Mouse (Mus musculus) limb, embryonic 12.5 days (tissue): ENCODE results near the gene 4930453N24Rik. TPM values are rescaled to one million over a fixed set of nuclear protein-coding genes. Genes with fewer than 3 reads are reported as not detected.
A peak's percentile ranks its signal among the peaks of the same experiment; 100 is the strongest.

Source experiments
- ATAC-seq: fragments of 200-750 bp; cut with Nextera tagmentation; 2 replicates; pipeline ENCODE4 v1.8.0; 2017; ENCODE audit warnings: low read depth, moderate TSS enrichment; ENCODE audit not compliant: insufficient number of reproducible peaks, insufficient read depth, low FRiP score, low TSS enrichment
- H3K27ac ChIP-seq: fragments of 300-500 bp; sonication (generic); 2 replicates; pipeline ENCODE4 v1.5.1; 2016; ENCODE audit warnings: mild to moderate bottlenecking, moderate library complexity
- H3K27me3 ChIP-seq: fragments of 300-500 bp; sonication (generic); 2 replicates; pipeline ENCODE4 v1.6.1; 2016; ENCODE audit warnings: mild to moderate bottlenecking, moderate library complexity
- H3K36me3 ChIP-seq: fragments of 300-500 bp; sonication (generic); 2 replicates; pipeline ENCODE4 v1.6.1; 2016; ENCODE audit warnings: mild to moderate bottlenecking, moderate library complexity
- H3K4me1 ChIP-seq: fragments of 300-500 bp; sonication (generic); replicated peaks from 2 replicates; pipeline ENCODE4 v1.6.1; 2016
- H3K4me2 ChIP-seq: fragments of 300-500 bp; sonication (generic); 2 replicates; pipeline ENCODE4 v1.6.1; 2016; ENCODE audit warnings: mild to moderate bottlenecking, moderate library complexity
- H3K4me3 ChIP-seq: fragments of 300-500 bp; sonication (generic); replicated peaks from 2 replicates; pipeline ENCODE4 v1.5.1; 2016; ENCODE audit warnings: mild to moderate bottlenecking
- H3K9ac ChIP-seq: fragments of 300-500 bp; sonication (generic); replicated peaks from 2 replicates; pipeline ENCODE4 v1.6.1; 2016; ENCODE audit warnings: mild to moderate bottlenecking, moderate library complexity
- H3K9me3 ChIP-seq: fragments of 300-500 bp; sonication (generic); 2 replicates; pipeline ENCODE4 v1.6.1; 2016; ENCODE audit warnings: mild to moderate bottlenecking, moderate library complexity
- WGBS: fragments of 180-500 bp; shearing (Covaris S2); methylation state at CpG from one replicate; pipeline ENCODE4 v1.1.7; 2016; 5-methylcytosine and 5-hydroxymethylcytosine counted together
- polyA plus RNA-seq: library from polyadenylated mRNA; unstranded; fragments of >200 nt; fragmentation: Nextera tagmentation; extraction: Ambion mirVana; gene quantifications from 2 replicates; pipeline ENCODE4 v1.2.1, GENCODE M21; 2016

Gene 4930453N24Rik
- polyA plus RNA-seq, 1 experiment from 2014 or later = 30.1 TPM

DNA sequence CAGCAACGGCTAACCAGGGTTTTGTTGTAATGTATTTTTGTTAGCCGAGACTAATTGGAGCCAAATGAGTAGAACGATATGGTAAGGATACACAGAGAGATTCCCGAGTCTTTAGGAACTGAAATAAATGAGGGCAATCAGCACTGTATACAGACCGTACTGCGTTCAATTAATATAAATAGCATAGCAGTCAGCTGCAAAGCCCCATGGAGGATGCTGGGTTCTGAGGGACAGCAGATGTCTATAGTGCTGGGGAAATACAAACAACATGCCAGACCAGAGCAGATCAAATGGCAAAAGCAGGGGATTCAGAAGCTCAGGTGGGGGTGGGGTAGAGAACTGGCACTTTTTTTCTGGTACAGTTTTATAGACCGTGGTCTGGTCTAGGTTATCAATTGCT is 51.9 kb downstream of the 4930453N24Rik start:
- Histone ChIP-seq H3K27me3 (peaks cover 19% of the 10 kb centered on the region; the same call in 1 of the 2 replicates), H3K9me3 (no peaks in the 10 kb centered on the region), H3K4me2 (peak overlapping the region; percentile 10; the same call in 1 of the 2 replicates), H3K36me3 (no peaks in the 10 kb centered on the region), H3K9ac (no peak overlapping the region), H3K4me3 (no peak overlapping the region), H3K27ac (no peak overlapping the region), H3K4me1 (peaks cover 27% of the 10 kb centered on the region)
- 15% methylated on average over 7 of the region's 7 CpGs for WGBS
- 0 out of 2 replicates have a peak, but pooled peaks have one; percentile 22 for ATAC-seq

DNA sequence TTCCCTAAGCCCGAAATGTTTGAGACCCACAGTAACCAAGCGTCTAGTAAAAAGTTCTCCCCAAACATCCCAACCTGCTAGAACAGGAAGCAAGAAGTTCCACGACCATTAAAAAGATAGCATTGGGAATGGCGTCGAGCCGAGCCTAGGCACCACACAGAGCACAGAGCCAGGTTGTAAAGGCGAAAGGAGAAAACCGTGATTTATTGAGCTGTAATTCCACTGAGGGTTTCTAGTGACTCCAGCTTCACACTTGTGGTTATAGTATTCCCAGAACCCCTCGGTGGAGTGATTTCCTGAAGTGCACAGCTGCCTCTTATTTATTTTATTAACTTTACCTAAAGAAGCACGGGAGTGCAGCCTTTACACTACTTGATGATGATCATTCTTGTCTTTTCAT is 53.1 kb downstream of the 4930453N24Rik start:
- Histone ChIP-seq H3K36me3 (no peaks in the 10 kb centered on the region), H3K27me3 (peaks cover 22% of the 10 kb centered on the region; the same call in 1 of the 2 replicates), H3K4me2 (peak overlapping the region; percentile 10; the same call in 1 of the 2 replicates), H3K9me3 (no peaks in the 10 kb centered on the region), H3K9ac (no peak overlapping the region), H3K4me3 (no peak overlapping the region), H3K27ac (no peak overlapping the region), H3K4me1 (peaks cover 27% of the 10 kb centered on the region)
- ATAC-seq = peak; percentile 75
- 8% methylated on average over 10 of the region's 10 CpGs for WGBS

DNA sequence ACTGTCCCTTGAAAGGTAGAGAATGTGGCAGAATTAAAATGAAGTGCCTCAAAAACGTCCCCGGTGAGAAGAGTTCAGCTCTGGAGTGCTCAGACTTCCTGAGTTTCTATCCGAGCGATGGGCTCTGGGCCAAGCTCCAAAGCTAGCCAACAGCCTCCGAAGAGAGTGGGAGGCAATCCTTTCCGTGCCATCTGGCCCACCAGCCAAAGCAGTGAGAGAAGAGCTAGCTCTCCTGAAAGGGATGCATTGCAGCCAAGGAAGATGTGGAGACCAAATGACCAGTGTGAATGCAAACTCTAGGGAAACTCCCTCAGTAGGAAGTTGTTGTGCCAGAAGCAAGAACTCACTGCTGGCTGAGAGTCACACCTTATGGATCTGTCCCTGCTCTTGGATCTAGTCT is 59.1 kb downstream of the 4930453N24Rik start:
- Histone ChIP-seq H3K4me1 (peaks cover 3% of the 10 kb centered on the region), H3K4me2 (no peak overlapping the region), H3K36me3 (no peaks in the 10 kb centered on the region), H3K27me3 (0 out of 2 replicates have a peak, but pooled peaks cover 6% of the 10 kb centered on the region), H3K9me3 (no peaks in the 10 kb centered on the region), H3K27ac (no peak overlapping the region), H3K4me3 (no peak overlapping the region), H3K9ac (no peak overlapping the region)
- 80% methylated on average over 6 of the region's 6 CpGs for WGBS
- no peak for ATAC-seq

Other genes starting within 250 kb of the 4930453N24Rik start
- gene Csnka2ip, start 168.8 kb downstream of the 4930453N24Rik start, polyA plus RNA-seq = not detected in 2 replicates
- 9.1 and 10.7 TPM in 2 replicates for gene Zfp654, start 80.5 kb upstream of the 4930453N24Rik start, polyA plus RNA-seq
- 112 and 114 TPM in 2 replicates for gene Cggbp1, start 80.8 kb upstream of the 4930453N24Rik start, polyA plus RNA-seq